Mouse (Mus musculus): ENCODE measurements around the gene Rere. TPM values are rescaled to one million over a fixed set of nuclear protein-coding genes. Genes with fewer than 3 reads are reported as not detected.
"Not testable (repeated sequence)": the region's sequence is repeated elsewhere in the genome, so short reads cannot be mapped to it uniquely, and the experiment has no call there.

The Rere gene
- total and polyA plus RNA-seq, 3 experiments = 19.3 to 46.4 (median 39.0) TPM

DNA sequence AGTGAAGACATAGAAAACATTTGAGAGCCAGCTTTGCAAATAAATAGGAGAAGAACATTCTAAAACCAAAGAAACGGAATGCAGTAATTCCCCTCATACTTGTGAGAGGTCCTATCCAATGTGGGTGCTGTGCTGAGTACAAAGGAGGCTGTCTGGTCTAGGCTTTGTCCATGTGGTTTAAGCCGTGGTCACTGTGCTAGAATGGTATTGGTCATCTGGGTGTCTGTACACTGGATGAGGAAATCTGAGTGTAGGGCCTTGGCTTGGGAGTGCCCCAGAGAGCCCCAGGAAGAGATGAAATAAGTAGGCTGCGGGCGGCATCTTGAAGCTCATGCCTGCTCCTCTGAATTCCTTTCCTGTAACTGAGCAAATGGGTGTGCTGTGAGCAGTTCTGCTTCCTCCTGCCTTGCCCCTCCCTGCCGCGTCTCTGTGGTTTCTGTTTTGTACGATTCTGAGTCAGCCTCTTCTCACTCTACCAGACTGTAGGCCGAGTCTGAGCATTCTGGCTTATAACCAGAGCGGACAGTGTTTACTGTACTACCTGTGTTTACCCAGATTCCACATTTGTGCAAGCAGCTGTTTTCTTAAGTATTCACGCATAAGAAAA is 263.3 kb downstream of the Rere start:
- no peaks in the 10 kb centered on the region for H3K27me3 ChIP-seq (ENCODE audit: control insufficient read depth, insufficient read depth, low read length)
- peaks cover 2% of the 10 kb centered on the region for H3K4me1 ChIP-seq (ENCODE audit: control insufficient read depth, insufficient read depth, low read length)
- TF ChIP-seq POLR2A (IDR thresholded peaks at IDR 0.05; ENCODE audit: insufficient read depth, low read depth, low read length) (0 out of 2 replicates have a peak, but pooled peaks have one; percentile 31), EP300 (IDR thresholded peaks at IDR 0.05; ENCODE audit: insufficient read depth, low read depth, low read length) (no peak), CTCF (IDR thresholded peaks at IDR 0.05) (no peak)
- H3K36me3 ChIP-seq (ENCODE audit: control insufficient read depth, insufficient read depth, low read length) = no peaks in the 10 kb centered on the region
- peak overlapping the region; percentile 10; the same call in 1 of the 2 replicates for H3K4me3 ChIP-seq
- no peak overlapping the region; the same call in none of the 2 replicates for H3K9ac ChIP-seq (ENCODE audit: low read depth, low read length)
- H3K79me2 ChIP-seq (replicated peaks; ENCODE audit: control insufficient read depth, insufficient read depth, low read length) = 0 out of 2 replicates have a peak, but pooled peaks cover 1% of the 10 kb centered on the region
- 39% methylated on average over 10 of the region's 10 CpGs for WGBS
- H3K27ac ChIP-seq = peak overlapping the region; percentile 26
- intact Hi-C loops (cut with DNase I) = loop anchor here (2.0 kb wide), 1 partner anchor 24 kb away; no protein-coding TSS in a partner anchor
- peak; percentile 51 to 72 for DNase-seq

DNA sequence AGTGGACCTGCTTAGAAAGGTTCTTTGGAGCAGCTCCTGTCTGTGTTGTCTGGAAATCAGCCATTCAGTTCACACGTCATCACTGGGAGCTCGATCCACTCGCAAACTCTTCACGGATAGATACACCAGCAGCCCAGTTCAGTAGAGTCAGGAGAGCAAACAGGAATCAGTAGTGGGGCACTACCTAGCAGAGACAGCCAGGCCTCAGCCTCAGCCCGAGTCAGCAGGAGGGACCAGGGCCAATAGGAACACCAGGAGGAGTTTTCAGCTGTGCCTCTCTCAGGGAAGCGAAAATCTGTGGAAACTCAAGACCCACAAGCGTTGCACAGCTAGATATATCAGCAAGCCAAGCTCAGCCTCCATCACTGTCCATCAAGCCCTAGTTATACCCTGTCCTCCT is 264.3 kb downstream of the Rere start:
- Histone ChIP-seq H3K4me3 (no peak overlapping the region), H3K79me2 (replicated peaks; ENCODE audit: control insufficient read depth, insufficient read depth, low read length) (no peaks in the 10 kb centered on the region), H3K4me1 (ENCODE audit: control insufficient read depth, insufficient read depth, low read length) (peaks cover 2% of the 10 kb centered on the region), H3K27me3 (ENCODE audit: control insufficient read depth, insufficient read depth, low read length) (no peaks in the 10 kb centered on the region), H3K27ac (no peak overlapping the region), H3K36me3 (ENCODE audit: control insufficient read depth, insufficient read depth, low read length) (no peaks in the 10 kb centered on the region), H3K9ac (ENCODE audit: low read depth, low read length) (no peak overlapping the region)
- no peak for DNase-seq
- TF ChIP-seq EP300 (IDR thresholded peaks at IDR 0.05; ENCODE audit: insufficient read depth, low read depth, low read length) = no peak
- no peak for TF ChIP-seq CTCF (IDR thresholded peaks at IDR 0.05)
- no peak for TF ChIP-seq POLR2A (IDR thresholded peaks at IDR 0.05; ENCODE audit: insufficient read depth, low read depth, low read length)
- intact Hi-C loops (cut with DNase I) = loop anchor here (2.0 kb wide), 1 partner anchor 23 kb away; no protein-coding TSS in a partner anchor
- 77% methylated on average over 7 of the region's 7 CpGs for WGBS

DNA sequence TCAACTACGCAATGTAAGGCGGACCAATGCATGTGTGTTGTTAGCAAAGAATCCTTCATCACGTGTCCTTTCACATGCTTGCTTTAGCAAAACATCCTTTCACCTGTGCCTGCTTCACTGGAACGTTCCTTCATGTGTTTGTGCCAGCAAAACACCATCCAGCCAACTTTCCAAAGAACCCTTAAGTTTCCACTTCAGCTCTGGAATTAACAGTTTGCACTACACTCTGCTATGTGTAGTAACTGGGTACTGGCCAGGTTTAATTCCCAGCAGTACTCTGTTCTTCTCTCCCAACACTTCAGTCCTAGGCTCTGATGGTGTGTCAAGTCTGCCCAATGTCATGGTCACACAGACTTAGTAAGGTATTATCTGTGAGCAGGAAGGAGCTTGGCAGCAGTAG is 264.9 kb downstream of the Rere start:
- H3K36me3 ChIP-seq (ENCODE audit: control insufficient read depth, insufficient read depth, low read length); DNase-seq; H3K4me3 ChIP-seq; H3K4me1 ChIP-seq (ENCODE audit: control insufficient read depth, insufficient read depth, low read length); H3K9ac ChIP-seq (ENCODE audit: low read depth, low read length); H3K79me2 ChIP-seq (replicated peaks; ENCODE audit: control insufficient read depth, insufficient read depth, low read length); intact Hi-C loops (cut with DNase I); H3K27me3 ChIP-seq (ENCODE audit: control insufficient read depth, insufficient read depth, low read length); H3K27ac ChIP-seq: not testable (repeated sequence)
- WGBS = 85% methylated on average over 4 of the region's 4 CpGs

GRCm38 (mm10) chr4:150549393-150549792 is 267.9 kb downstream of the Rere start:
- 90% methylated on average over 9 of the region's 9 CpGs for WGBS
- Histone ChIP-seq H3K79me2 (replicated peaks; ENCODE audit: control insufficient read depth, insufficient read depth, low read length) (no peaks in the 10 kb centered on the region), H3K4me1 (ENCODE audit: control insufficient read depth, insufficient read depth, low read length) (peaks cover 2% of the 10 kb centered on the region; the same call in 1 of the 2 replicates), H3K27me3 (ENCODE audit: control insufficient read depth, insufficient read depth, low read length) (no peaks in the 10 kb centered on the region), H3K4me3 (no peak overlapping the region), H3K9ac (ENCODE audit: low read depth, low read length) (no peak overlapping the region), H3K27ac (no peak overlapping the region), H3K36me3 (ENCODE audit: control insufficient read depth, insufficient read depth, low read length) (no peaks in the 10 kb centered on the region)
- intact Hi-C loops (cut with DNase I) = no loop called here
- no peak for TF ChIP-seq POLR2A (IDR thresholded peaks at IDR 0.05; ENCODE audit: insufficient read depth, low read depth, low read length)
- DNase-seq = no peak

GRCm38 (mm10) chr4:150549989-150550716 is 268.7 kb downstream of the Rere start:
- TF ChIP-seq EP300 (IDR thresholded peaks at IDR 0.05; ENCODE audit: insufficient read depth, low read depth, low read length) (no peak), POLR2A (IDR thresholded peaks at IDR 0.05; ENCODE audit: insufficient read depth, low read depth, low read length) (no peak), CTCF (IDR thresholded peaks at IDR 0.05) (no peak)
- H3K27ac ChIP-seq = no peak overlapping the region
- no peaks in the 10 kb centered on the region for H3K79me2 ChIP-seq (replicated peaks; ENCODE audit: control insufficient read depth, insufficient read depth, low read length)
- H3K4me3 ChIP-seq = no peak overlapping the region
- H3K36me3 ChIP-seq (ENCODE audit: control insufficient read depth, insufficient read depth, low read length) = no peaks in the 10 kb centered on the region
- no peaks in the 10 kb centered on the region for H3K27me3 ChIP-seq (ENCODE audit: control insufficient read depth, insufficient read depth, low read length)
- intact Hi-C loops (cut with DNase I) = no loop called here
- DNase-seq = no peak
- WGBS = 85% methylated on average over 12 of the region's 12 CpGs
- H3K4me1 ChIP-seq (ENCODE audit: control insufficient read depth, insufficient read depth, low read length) = peaks cover 2% of the 10 kb centered on the region; the same call in 1 of the 2 replicates
- H3K9ac ChIP-seq (ENCODE audit: low read depth, low read length) = no peak overlapping the region

GRCm38 (mm10) chr4:150551390-150551789 is 269.9 kb downstream of the Rere start:
- DNase-seq = no peak
- Histone ChIP-seq H3K27ac (no peak overlapping the region), H3K27me3 (ENCODE audit: control insufficient read depth, insufficient read depth, low read length) (no peaks in the 10 kb centered on the region), H3K36me3 (ENCODE audit: control insufficient read depth, insufficient read depth, low read length) (no peaks in the 10 kb centered on the region; the same call in 1 of the 2 replicates), H3K9ac (ENCODE audit: low read depth, low read length) (no peak overlapping the region), H3K79me2 (replicated peaks; ENCODE audit: control insufficient read depth, insufficient read depth, low read length) (no peaks in the 10 kb centered on the region), H3K4me3 (no peak overlapping the region), H3K4me1 (ENCODE audit: control insufficient read depth, insufficient read depth, low read length) (peaks cover 7% of the 10 kb centered on the region)
- TF ChIP-seq CTCF (IDR thresholded peaks at IDR 0.05) (no peak), POLR2A (IDR thresholded peaks at IDR 0.05; ENCODE audit: insufficient read depth, low read depth, low read length) (no peak), EP300 (IDR thresholded peaks at IDR 0.05; ENCODE audit: insufficient read depth, low read depth, low read length) (no peak)
- WGBS = 69% methylated on average over 4 of the region's 4 CpGs
- intact Hi-C loops (cut with DNase I) = no loop called here

Data from heart, adult 2 months (tissue).